Mouse (Mus musculus): ENCODE results near the gene Nrp1. TPM values are rescaled to one million over a fixed set of nuclear protein-coding genes. Genes with fewer than 3 reads are reported as not detected.

The Nrp1 gene
- total RNA-seq, 1 experiment: 21.3 TPM

GRCm38 (mm10) chr8:128511021-128511420 is 152.6 kb downstream of the Nrp1 start:
- Histone ChIP-seq H3K9ac (ENCODE audit: insufficient read depth, low read depth, low read length, poor library complexity, severe bottlenecking) (no peak overlapping the region), H3K36me3 (ENCODE audit: control insufficient read depth, insufficient read depth, low read length, poor library complexity, severe bottlenecking) (no peaks in the 10 kb centered on the region), H3K27ac (ENCODE audit: insufficient read depth, low read depth, low read length, poor library complexity, severe bottlenecking) (no peak overlapping the region), H3K4me3 (ENCODE audit: insufficient read depth in 1 of 2, low read depth in 1 of 2, low read length in 2 of 2, poor library complexity in 1 of 2, severe bottlenecking in 1 of 2) (no peak overlapping the region), H3K9me3 (ENCODE audit: control insufficient read depth, insufficient read depth, low read depth, low read length) (no peaks in the 10 kb centered on the region), H3K4me1 (ENCODE audit: control insufficient read depth in 2 of 2, insufficient read depth in 2 of 2, low read length in 2 of 2, poor library complexity in 1 of 2) (no peaks in the 10 kb centered on the region)
- TF ChIP-seq ZNF384 (IDR thresholded peaks at IDR 0.05; ENCODE audit: low read depth, low read length): no peak
- TF ChIP-seq CHD2 (IDR thresholded peaks at IDR 0.05; ENCODE audit: low read depth, low read length): no peak
- TF ChIP-seq HCFC1 (IDR thresholded peaks at IDR 0.05; ENCODE audit: borderline replicate concordance, insufficient read depth, low read length): no peak
- TF ChIP-seq ZC3H11A (IDR thresholded peaks at IDR 0.05; ENCODE audit: borderline replicate concordance, low read depth, low read length): no peak
- TF ChIP-seq MAFK (IDR thresholded peaks at IDR 0.05; ENCODE audit: insufficient read depth, low read depth, low read length): no peak
- in situ Hi-C loops (cut with MboI; ENCODE audit: low sequenced_read_pairs in 2 of 2, unreplicated experiment in 2 of 2): no loop called here
- DNase-seq (ENCODE audit: low read depth, low spot score): no peak

GRCm38 (mm10) chr8:128511732-128512131 is 153.3 kb downstream of the Nrp1 start:
- H3K9me3 ChIP-seq (ENCODE audit: control insufficient read depth, insufficient read depth, low read depth, low read length): no peaks in the 10 kb centered on the region
- TF ChIP-seq HCFC1 (IDR thresholded peaks at IDR 0.05; ENCODE audit: borderline replicate concordance, insufficient read depth, low read length): no peak
- no peak for TF ChIP-seq CHD2 (IDR thresholded peaks at IDR 0.05; ENCODE audit: low read depth, low read length)
- TF ChIP-seq ZNF384 (IDR thresholded peaks at IDR 0.05; ENCODE audit: low read depth, low read length): no peak
- TF ChIP-seq MAFK (IDR thresholded peaks at IDR 0.05; ENCODE audit: insufficient read depth, low read depth, low read length): no peak
- no peak for TF ChIP-seq ZC3H11A (IDR thresholded peaks at IDR 0.05; ENCODE audit: borderline replicate concordance, low read depth, low read length)
- H3K36me3 ChIP-seq (ENCODE audit: control insufficient read depth, insufficient read depth, low read length, poor library complexity, severe bottlenecking): no peaks in the 10 kb centered on the region
- H3K9ac ChIP-seq (ENCODE audit: insufficient read depth, low read depth, low read length, poor library complexity, severe bottlenecking): no peak overlapping the region
- DNase-seq (ENCODE audit: low read depth, low spot score): no peak
- H3K27ac ChIP-seq (ENCODE audit: insufficient read depth, low read depth, low read length, poor library complexity, severe bottlenecking): no peak overlapping the region
- in situ Hi-C loops (cut with MboI; ENCODE audit: low sequenced_read_pairs in 2 of 2, unreplicated experiment in 2 of 2): no loop called here
- H3K4me3 ChIP-seq (ENCODE audit: insufficient read depth in 1 of 2, low read depth in 1 of 2, low read length in 2 of 2, poor library complexity in 1 of 2, severe bottlenecking in 1 of 2): no peak overlapping the region
- H3K4me1 ChIP-seq (ENCODE audit: control insufficient read depth in 2 of 2, insufficient read depth in 2 of 2, low read length in 2 of 2, poor library complexity in 1 of 2): no peaks in the 10 kb centered on the region

GRCm38 (mm10) chr8:128516846-128517446 is 158.5 kb downstream of the Nrp1 start:
- Histone ChIP-seq H3K9me3 (ENCODE audit: control insufficient read depth, insufficient read depth, low read depth, low read length) (no peaks in the 10 kb centered on the region), H3K36me3 (ENCODE audit: control insufficient read depth, insufficient read depth, low read length, poor library complexity, severe bottlenecking) (no peaks in the 10 kb centered on the region), H3K9ac (ENCODE audit: insufficient read depth, low read depth, low read length, poor library complexity, severe bottlenecking) (no peak overlapping the region), H3K4me3 (ENCODE audit: insufficient read depth in 1 of 2, low read depth in 1 of 2, low read length in 2 of 2, poor library complexity in 1 of 2, severe bottlenecking in 1 of 2) (no peak overlapping the region), H3K27ac (ENCODE audit: insufficient read depth, low read depth, low read length, poor library complexity, severe bottlenecking) (no peak overlapping the region), H3K4me1 (ENCODE audit: control insufficient read depth in 2 of 2, insufficient read depth in 2 of 2, low read length in 2 of 2, poor library complexity in 1 of 2) (no peaks in the 10 kb centered on the region)
- in situ Hi-C loops (cut with MboI; ENCODE audit: low sequenced_read_pairs in 2 of 2, unreplicated experiment in 2 of 2): no loop called here
- DNase-seq (ENCODE audit: low read depth, low spot score): no peak
- TF ChIP-seq CHD2 (IDR thresholded peaks at IDR 0.05; ENCODE audit: low read depth, low read length) (no peak), HCFC1 (IDR thresholded peaks at IDR 0.05; ENCODE audit: borderline replicate concordance, insufficient read depth, low read length) (no peak), MAFK (IDR thresholded peaks at IDR 0.05; ENCODE audit: insufficient read depth, low read depth, low read length) (no peak), ZNF384 (IDR thresholded peaks at IDR 0.05; ENCODE audit: low read depth, low read length) (no peak), ZC3H11A (IDR thresholded peaks at IDR 0.05; ENCODE audit: borderline replicate concordance, low read depth, low read length) (no peak)

DNA sequence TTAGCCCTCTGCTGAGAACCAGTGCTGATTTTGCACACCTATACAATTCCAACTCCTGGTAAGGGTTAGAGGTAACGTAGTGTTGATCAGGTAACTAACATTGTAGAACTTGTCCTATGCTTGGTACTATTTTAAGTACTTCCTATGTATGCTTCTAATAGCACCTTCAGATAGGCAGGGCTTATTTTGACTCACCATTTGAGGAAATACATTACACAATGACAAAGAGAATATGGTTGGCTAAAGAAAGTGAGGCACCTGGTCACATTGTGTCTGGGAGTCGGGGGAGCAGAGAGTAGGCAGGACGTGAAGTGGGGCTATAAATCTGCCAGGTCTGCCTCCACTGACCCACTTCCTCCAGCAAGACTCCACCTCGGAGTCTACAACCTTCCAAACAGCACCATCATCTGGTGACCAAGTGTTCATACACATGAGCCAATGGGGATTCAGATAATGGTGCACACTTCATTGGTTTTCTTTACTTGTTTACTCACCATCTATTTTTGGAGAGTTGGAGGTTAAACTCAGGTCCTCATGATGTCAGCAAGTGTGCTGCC is 159.2 kb downstream of the Nrp1 start:
- Histone ChIP-seq H3K9me3 (ENCODE audit: control insufficient read depth, insufficient read depth, low read depth, low read length) (no peaks in the 10 kb centered on the region), H3K9ac (ENCODE audit: insufficient read depth, low read depth, low read length, poor library complexity, severe bottlenecking) (no peak overlapping the region), H3K4me3 (ENCODE audit: insufficient read depth in 1 of 2, low read depth in 1 of 2, low read length in 2 of 2, poor library complexity in 1 of 2, severe bottlenecking in 1 of 2) (no peak overlapping the region), H3K27ac (ENCODE audit: insufficient read depth, low read depth, low read length, poor library complexity, severe bottlenecking) (no peak overlapping the region), H3K4me1 (ENCODE audit: control insufficient read depth in 2 of 2, insufficient read depth in 2 of 2, low read length in 2 of 2, poor library complexity in 1 of 2) (no peaks in the 10 kb centered on the region), H3K36me3 (ENCODE audit: control insufficient read depth, insufficient read depth, low read length, poor library complexity, severe bottlenecking) (no peaks in the 10 kb centered on the region)
- DNase-seq (ENCODE audit: low read depth, low spot score): no peak
- in situ Hi-C loops (cut with MboI; ENCODE audit: low sequenced_read_pairs in 2 of 2, unreplicated experiment in 2 of 2): no loop called here
- no peak for TF ChIP-seq HCFC1 (IDR thresholded peaks at IDR 0.05; ENCODE audit: borderline replicate concordance, insufficient read depth, low read length)
- TF ChIP-seq MAFK (IDR thresholded peaks at IDR 0.05; ENCODE audit: insufficient read depth, low read depth, low read length): no peak
- TF ChIP-seq CHD2 (IDR thresholded peaks at IDR 0.05; ENCODE audit: low read depth, low read length): no peak
- TF ChIP-seq ZC3H11A (IDR thresholded peaks at IDR 0.05; ENCODE audit: borderline replicate concordance, low read depth, low read length): no peak
- no peak for TF ChIP-seq ZNF384 (IDR thresholded peaks at IDR 0.05; ENCODE audit: low read depth, low read length)
